ENCODE assay signal across 8 mouse cellular contexts in the genomic region with DNA sequence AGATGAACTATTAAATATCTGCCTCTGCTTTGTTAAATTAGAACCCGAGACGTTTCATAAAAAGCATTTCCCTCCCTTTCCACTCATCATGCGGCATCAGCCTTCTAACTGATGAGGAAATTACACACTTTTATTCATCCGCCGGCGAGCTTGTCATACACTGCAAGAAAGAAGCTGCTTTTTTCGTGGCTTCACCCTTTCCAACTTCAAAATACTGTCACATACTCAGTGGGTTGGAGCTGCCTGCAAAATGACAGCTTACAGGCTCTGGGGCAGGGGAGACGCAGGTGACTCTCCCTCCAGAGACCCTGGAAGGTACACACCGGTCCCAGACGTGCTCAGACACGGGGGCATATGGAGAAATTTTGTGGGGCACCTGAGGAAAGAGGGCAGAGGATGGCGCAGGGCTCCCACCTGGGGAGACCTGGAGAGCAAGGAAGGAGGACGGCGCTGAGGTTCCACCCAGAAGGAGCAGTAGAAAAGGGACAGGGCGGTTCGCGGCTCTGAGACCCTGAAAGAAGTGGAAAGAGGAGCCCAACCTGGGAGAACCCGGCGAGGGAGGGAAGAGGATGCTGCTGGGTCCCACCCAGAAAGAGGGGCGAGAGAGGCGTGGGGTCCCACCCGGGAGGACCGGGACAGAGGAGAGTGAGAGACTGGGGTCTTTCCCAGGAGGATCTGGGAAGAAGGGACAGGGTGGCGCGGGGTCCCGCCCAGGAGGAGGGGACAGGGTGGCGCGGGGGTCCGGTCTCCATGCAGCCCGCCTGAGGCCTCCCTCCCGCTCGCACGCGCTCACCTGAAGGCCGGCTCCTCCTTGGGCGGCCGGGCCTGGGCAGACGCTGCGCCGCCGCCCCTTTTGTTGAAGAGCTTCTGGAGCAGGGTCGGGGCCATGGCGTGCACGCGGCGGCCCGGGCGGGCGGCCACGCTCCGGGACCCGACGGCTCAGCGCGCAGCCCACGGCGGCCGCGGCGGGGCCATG. TPM values are rescaled to one million over a fixed set of nuclear protein-coding genes. Genes with fewer than 3 reads are reported as not detected.
DNase-seq lines count a peak whose midpoint lies in the region; ATAC-seq lines count a peak whose summit lies in the region.

No protein-coding gene starts in this region.

- H3K9ac ChIP-seq in heart, embryonic 12.5 days: peak overlapping the region; percentile 88
- H3K9ac ChIP-seq in midbrain, embryonic 16.5 days (ENCODE audit: low read depth, low read length): peak overlapping the region; percentile 93

- peak; percentile 5 for ATAC-seq in CD4-positive, CD25-positive, alpha-beta regulatory T cell, adult 4 months
- ATAC-seq in common myeloid progenitor, adult 5-6 weeks (replicated peaks; ENCODE audit: low read depth, poor library complexity, severe bottlenecking): 0 out of 2 replicates have a peak, but pooled peaks have one; percentile 3
- no peak; the same call in 1 of the 2 replicates for ATAC-seq in heart, embryonic 12.5 days (ENCODE audit: insufficient number of reproducible peaks, low FRiP score)
- peak; percentile 81 for ATAC-seq in midbrain, embryonic 16.5 days

- peak overlapping the region; percentile 99 for H3K4me2 ChIP-seq in heart, embryonic 12.5 days
- peak overlapping the region; percentile 82 for H3K4me2 ChIP-seq in midbrain, embryonic 16.5 days (ENCODE audit: low read length)

- H3K9me3 ChIP-seq in heart, embryonic 10.5 days: no peaks in the 10 kb centered on the region
- H3K9me3 ChIP-seq in heart, embryonic 12.5 days (replicated peaks): no peaks in the 10 kb centered on the region
- H3K9me3 ChIP-seq in limb, embryonic 10.5 days (replicated peaks): no peaks in the 10 kb centered on the region
- no peaks in the 10 kb centered on the region for H3K9me3 ChIP-seq in midbrain, embryonic 16.5 days (replicated peaks; ENCODE audit: control insufficient read depth, low read length, poor library complexity, severe bottlenecking)

- no peaks in the 10 kb centered on the region for H3K27me3 ChIP-seq in heart, embryonic 10.5 days (ENCODE audit: insufficient read depth, poor library complexity, severe bottlenecking)
- H3K27me3 ChIP-seq in heart, embryonic 12.5 days (replicated peaks): no peaks in the 10 kb centered on the region
- no peaks in the 10 kb centered on the region for H3K27me3 ChIP-seq in limb, embryonic 10.5 days (ENCODE audit: low read depth, poor library complexity, severe bottlenecking)
- no peaks in the 10 kb centered on the region for H3K27me3 ChIP-seq in midbrain, embryonic 16.5 days (ENCODE audit: control insufficient read depth, insufficient read depth, low read depth, low read length)

- 4% methylated on average over 60 of the region's 60 CpGs for WGBS in heart, embryonic 10.5 days
- WGBS in heart, embryonic 12.5 days: 4% methylated on average over 58 of the region's 60 CpGs
- WGBS in limb, embryonic 10.5 days: 3% methylated on average over 60 of the region's 60 CpGs
- WGBS in midbrain, embryonic 16.5 days: 1% methylated on average over 57 of the region's 60 CpGs

- peak; percentile 77 for DNase-seq in heart, embryonic 10.5 days (ENCODE audit: low spot score)
- no peak for DNase-seq in heart, postnatal 4 days
- DNase-seq in limb, embryonic 10.5 days (ENCODE audit: low spot score): peak; percentile 78
- DNase-seq in thymus, postnatal 10 days (ENCODE audit: low spot score in 2 of 2): peak; percentile 22 to 23

- H3K4me3 ChIP-seq in heart, embryonic 10.5 days: peak overlapping the region; percentile 92
- peak overlapping the region; percentile 98 for H3K4me3 ChIP-seq in heart, embryonic 12.5 days
- peak overlapping the region; percentile 80 for H3K4me3 ChIP-seq in limb, embryonic 10.5 days
- peak overlapping the region; percentile 90 for H3K4me3 ChIP-seq in midbrain, embryonic 16.5 days (ENCODE audit: low read depth, low read length)

- H3K36me3 ChIP-seq in heart, embryonic 10.5 days: no peaks in the 10 kb centered on the region
- H3K36me3 ChIP-seq in heart, embryonic 12.5 days: no peaks in the 10 kb centered on the region
- H3K36me3 ChIP-seq in limb, embryonic 10.5 days: no peaks in the 10 kb centered on the region
- no peaks in the 10 kb centered on the region for H3K36me3 ChIP-seq in midbrain, embryonic 16.5 days (ENCODE audit: control insufficient read depth, insufficient read depth, low read length)

- peak overlapping the region; percentile 93 for H3K27ac ChIP-seq in heart, embryonic 10.5 days
- H3K27ac ChIP-seq in heart, embryonic 12.5 days (ENCODE audit: poor library complexity, severe bottlenecking): peak overlapping the region; percentile 85
- H3K27ac ChIP-seq in limb, embryonic 10.5 days: peak overlapping the region; percentile 90
- peak overlapping the region; percentile 74 for H3K27ac ChIP-seq in midbrain, embryonic 16.5 days (ENCODE audit: low read length)

- peaks cover 24% of the 10 kb centered on the region for H3K4me1 ChIP-seq in heart, embryonic 10.5 days
- peaks cover 21% of the 10 kb centered on the region for H3K4me1 ChIP-seq in heart, embryonic 12.5 days (replicated peaks)
- peaks cover 10% of the 10 kb centered on the region for H3K4me1 ChIP-seq in limb, embryonic 10.5 days
- H3K4me1 ChIP-seq in midbrain, embryonic 16.5 days (ENCODE audit: control insufficient read depth, insufficient read depth, low read length): peaks cover 19% of the 10 kb centered on the region

RNA-seq across cellular contexts. Expression of gene Fnip2, which starts 0.6 kb away (rescaled TPM):
- polyA plus RNA-seq in heart, embryonic 10.5 days (2016; fragmentation: Nextera tagmentation; extraction: Ambion mirVana): 4.7 and 5.0 TPM in 2 replicates
- 10 to 100 TPM; 17.8 to 19.4 TPM for total RNA-seq in heart, postnatal 4 days (2021)
- under 1 TPM; 0.51 to 0.58 TPM for polyA plus RNA-seq in CD4-positive, CD25-positive, alpha-beta regulatory T cell, adult 4 months (2017; shearing (Covaris generic))
- 10.5 and 21.0 TPM in 2 replicates for total RNA-seq in common myeloid progenitor, adult 5-6 weeks (2017)
- 5.3 and 6.3 TPM in 2 replicates for polyA plus RNA-seq in heart, embryonic 12.5 days (2016; fragmentation: Nextera tagmentation; extraction: Ambion mirVana)
- 5.2 and 5.7 TPM in 2 replicates for polyA plus RNA-seq in limb, embryonic 10.5 days (2016; fragmentation: Nextera tagmentation; extraction: Ambion mirVana)
- 6.4 and 6.9 TPM in 2 replicates for polyA plus RNA-seq in midbrain, embryonic 16.5 days (2015; fragmentation: Nextera tagmentation; extraction: Ambion mirVana)

RNA-seq across cellular contexts. Expression of gene Ppid, which starts 24.1 kb away (rescaled TPM):
- 145 and 186 TPM in 2 replicates for polyA plus RNA-seq in heart, embryonic 10.5 days (2016; fragmentation: Nextera tagmentation; extraction: Ambion mirVana)
- total RNA-seq in heart, postnatal 4 days (2021): 10 to 100 TPM; 40.1 to 48.0 TPM
- 100 to 1,000 TPM; 127 to 128 TPM for polyA plus RNA-seq in CD4-positive, CD25-positive, alpha-beta regulatory T cell, adult 4 months (2017; shearing (Covaris generic))
- total RNA-seq in common myeloid progenitor, adult 5-6 weeks (2017): 299 and 348 TPM in 2 replicates
- 121 and 122 TPM in 2 replicates for polyA plus RNA-seq in heart, embryonic 12.5 days (2016; fragmentation: Nextera tagmentation; extraction: Ambion mirVana)
- 245 and 281 TPM in 2 replicates for polyA plus RNA-seq in limb, embryonic 10.5 days (2016; fragmentation: Nextera tagmentation; extraction: Ambion mirVana)
- 148 and 157 TPM in 2 replicates for polyA plus RNA-seq in midbrain, embryonic 16.5 days (2015; fragmentation: Nextera tagmentation; extraction: Ambion mirVana)
